Mouse (Mus musculus): ENCODE results near the gene Vps8. TPM values are rescaled to one million over a fixed set of nuclear protein-coding genes. Genes with fewer than 3 reads are reported as not detected.

Vps8 gene
- polyA plus RNA-seq, 1 experiment = 29.5 TPM

- Histone ChIP-seq H3K4me1 (ENCODE audit: control insufficient read depth, insufficient read depth, low read length) (no peaks in the 10 kb centered on the region), H3K4me3 (ENCODE audit: insufficient read depth, low read length) (peak overlapping the region; percentile 98), H3K27ac (ENCODE audit: insufficient read depth, low read length) (peak overlapping the region; percentile 30)
- peak; percentile 38; the same call in 1 of the 2 replicates for TF ChIP-seq POLR2A (IDR thresholded peaks at IDR 0.05; ENCODE audit: low read depth, low read length)
- no peak for TF ChIP-seq CTCF (IDR thresholded peaks at IDR 0.05; ENCODE audit: borderline replicate concordance, insufficient read depth, low read length)
These were observed 610 bp downstream of the Vps8 start for GRCm38 (mm10) chr16:21423546-21423910.

- H3K4me3 ChIP-seq (ENCODE audit: insufficient read depth, low read length) = no peak overlapping the region
- H3K4me1 ChIP-seq (ENCODE audit: control insufficient read depth, insufficient read depth, low read length) = no peaks in the 10 kb centered on the region
- TF ChIP-seq CTCF (IDR thresholded peaks at IDR 0.05; ENCODE audit: borderline replicate concordance, insufficient read depth, low read length) = no peak
- no peak for TF ChIP-seq POLR2A (IDR thresholded peaks at IDR 0.05; ENCODE audit: low read depth, low read length)
- no peak overlapping the region for H3K27ac ChIP-seq (ENCODE audit: insufficient read depth, low read length)
These were observed 5.2 kb downstream of the Vps8 start for GRCm38 (mm10) chr16:21428131-21428530.

GRCm38 (mm10) chr16:21430377-21431060 lies 7.6 kb downstream of the Vps8 start:
- Histone ChIP-seq H3K27ac (ENCODE audit: insufficient read depth, low read length) (no peak overlapping the region), H3K4me1 (ENCODE audit: control insufficient read depth, insufficient read depth, low read length) (no peaks in the 10 kb centered on the region), H3K4me3 (ENCODE audit: insufficient read depth, low read length) (no peak overlapping the region)
- no peak for TF ChIP-seq POLR2A (IDR thresholded peaks at IDR 0.05; ENCODE audit: low read depth, low read length)
- TF ChIP-seq CTCF (IDR thresholded peaks at IDR 0.05; ENCODE audit: borderline replicate concordance, insufficient read depth, low read length) = no peak

- no peak overlapping the region for H3K27ac ChIP-seq (ENCODE audit: insufficient read depth, low read length)
- no peak overlapping the region for H3K4me3 ChIP-seq (ENCODE audit: insufficient read depth, low read length)
- TF ChIP-seq CTCF (IDR thresholded peaks at IDR 0.05; ENCODE audit: borderline replicate concordance, insufficient read depth, low read length) = no peak
- no peak for TF ChIP-seq POLR2A (IDR thresholded peaks at IDR 0.05; ENCODE audit: low read depth, low read length)
- H3K4me1 ChIP-seq (ENCODE audit: control insufficient read depth, insufficient read depth, low read length) = no peaks in the 10 kb centered on the region
These were observed 8.7 kb downstream of the Vps8 start for GRCm38 (mm10) chr16:21431614-21432013.

GRCm38 (mm10) chr16:21433543-21433942 lies 10.6 kb downstream of the Vps8 start:
- H3K4me1 ChIP-seq (ENCODE audit: control insufficient read depth, insufficient read depth, low read length) = no peaks in the 10 kb centered on the region
- no peak overlapping the region for H3K27ac ChIP-seq (ENCODE audit: insufficient read depth, low read length)
- H3K4me3 ChIP-seq (ENCODE audit: insufficient read depth, low read length) = no peak overlapping the region
- TF ChIP-seq CTCF (IDR thresholded peaks at IDR 0.05; ENCODE audit: borderline replicate concordance, insufficient read depth, low read length) = no peak
- no peak for TF ChIP-seq POLR2A (IDR thresholded peaks at IDR 0.05; ENCODE audit: low read depth, low read length)

GRCm38 (mm10) chr16:21441012-21441411 lies 18.1 kb downstream of the Vps8 start:
- TF ChIP-seq POLR2A (IDR thresholded peaks at IDR 0.05; ENCODE audit: low read depth, low read length) (no peak), CTCF (IDR thresholded peaks at IDR 0.05; ENCODE audit: borderline replicate concordance, insufficient read depth, low read length) (no peak)
- H3K4me3 ChIP-seq (ENCODE audit: insufficient read depth, low read length) = no peak overlapping the region
- no peaks in the 10 kb centered on the region for H3K4me1 ChIP-seq (ENCODE audit: control insufficient read depth, insufficient read depth, low read length)
- H3K27ac ChIP-seq (ENCODE audit: insufficient read depth, low read length) = no peak overlapping the region

- Histone ChIP-seq H3K4me1 (ENCODE audit: control insufficient read depth, insufficient read depth, low read length) (no peaks in the 10 kb centered on the region), H3K27ac (ENCODE audit: insufficient read depth, low read length) (no peak overlapping the region), H3K4me3 (ENCODE audit: insufficient read depth, low read length) (no peak overlapping the region)
- TF ChIP-seq POLR2A (IDR thresholded peaks at IDR 0.05; ENCODE audit: low read depth, low read length) = no peak
- no peak for TF ChIP-seq CTCF (IDR thresholded peaks at IDR 0.05; ENCODE audit: borderline replicate concordance, insufficient read depth, low read length)
These were observed 22.2 kb downstream of the Vps8 start for GRCm38 (mm10) chr16:21445026-21445625.

- Histone ChIP-seq H3K4me1 (ENCODE audit: control insufficient read depth, insufficient read depth, low read length) (no peaks in the 10 kb centered on the region), H3K4me3 (ENCODE audit: insufficient read depth, low read length) (no peak overlapping the region), H3K27ac (ENCODE audit: insufficient read depth, low read length) (no peak overlapping the region)
- no peak for TF ChIP-seq CTCF (IDR thresholded peaks at IDR 0.05; ENCODE audit: borderline replicate concordance, insufficient read depth, low read length)
- no peak for TF ChIP-seq POLR2A (IDR thresholded peaks at IDR 0.05; ENCODE audit: low read depth, low read length)
These were observed 24.5 kb downstream of the Vps8 start for GRCm38 (mm10) chr16:21447447-21447846.

- H3K4me1 ChIP-seq (ENCODE audit: control insufficient read depth, insufficient read depth, low read length) = no peaks in the 10 kb centered on the region
- H3K4me3 ChIP-seq (ENCODE audit: insufficient read depth, low read length) = no peak overlapping the region
- no peak overlapping the region for H3K27ac ChIP-seq (ENCODE audit: insufficient read depth, low read length)
- TF ChIP-seq CTCF (IDR thresholded peaks at IDR 0.05; ENCODE audit: borderline replicate concordance, insufficient read depth, low read length) (no peak), POLR2A (IDR thresholded peaks at IDR 0.05; ENCODE audit: low read depth, low read length) (no peak)
These were observed 25.5 kb downstream of the Vps8 start for GRCm38 (mm10) chr16:21448464-21448863.

GRCm38 (mm10) chr16:21449890-21450289 lies 27.0 kb downstream of the Vps8 start:
- H3K27ac ChIP-seq (ENCODE audit: insufficient read depth, low read length) = no peak overlapping the region
- TF ChIP-seq POLR2A (IDR thresholded peaks at IDR 0.05; ENCODE audit: low read depth, low read length) (no peak), CTCF (IDR thresholded peaks at IDR 0.05; ENCODE audit: borderline replicate concordance, insufficient read depth, low read length) (no peak)
- H3K4me1 ChIP-seq (ENCODE audit: control insufficient read depth, insufficient read depth, low read length) = no peaks in the 10 kb centered on the region
- H3K4me3 ChIP-seq (ENCODE audit: insufficient read depth, low read length) = no peak overlapping the region
